Mouse (Mus musculus) CH12.LX (cell line): ENCODE results near the gene Msantd2. TPM values are rescaled to one million over a fixed set of nuclear protein-coding genes. Genes with fewer than 3 reads are reported as not detected.

Experiments
- DNase-seq: peaks from one replicate; pipeline ENCODE4 v3.0.0-alpha.2; 2013; ENCODE audit errors: extremely low read depth
- H3K27ac ChIP-seq: 2 replicates; pipeline ENCODE4 v1.5.1; 2012; ENCODE audit warnings: low read depth, mild to moderate bottlenecking, control low read depth, moderate library complexity; ENCODE audit not compliant: insufficient read depth
- H3K27me3 ChIP-seq: replicated peaks from 2 replicates; pipeline ENCODE3; 2012; ENCODE audit warnings: inconsistent platforms
- H3K36me3 ChIP-seq, 2 experiments: replicated peaks in 1 of 2; 2 replicates each; pipeline versions ENCODE3 to v1.6.1; 2012; ENCODE audit warnings: inconsistent platforms in 1 of 2, low read length in 1 of 2, mild to moderate bottlenecking in 1 of 2, mixed read lengths in 1 of 2, moderate library complexity in 1 of 2; ENCODE audit not compliant: control insufficient read depth in 1 of 2, insufficient read depth in 1 of 2
- H3K4me1 ChIP-seq, 2 experiments: 2 replicates each; pipeline ENCODE4 v1.6.1; 2012; ENCODE audit warnings: inconsistent platforms in 1 of 2, moderate library complexity in 1 of 2; ENCODE audit not compliant: insufficient read depth in 2 of 2, control insufficient read depth in 1 of 2
- H3K4me2 ChIP-seq: 2 replicates; pipeline ENCODE4 v1.6.1; 2012; ENCODE audit warnings: low read depth, mild to moderate bottlenecking, control low read depth; ENCODE audit not compliant: poor library complexity, insufficient read depth, severe bottlenecking
- H3K4me3 ChIP-seq, 3 experiments: fragments of 150-350 bp in 1 of 3; sonication (generic) in 1 of 3; replicated peaks in 1 of 3; 2 replicates each; pipeline versions ENCODE3 to v1.5.1; 2011 to 2012; ENCODE audit warnings: low read depth in 2 of 3, low read length in 2 of 3, mild to moderate bottlenecking in 2 of 3, moderate library complexity in 2 of 3, control low read depth in 1 of 3, improper control_type of control experiment in 1 of 3, inconsistent platforms in 1 of 3, mixed read lengths in 1 of 3; ENCODE audit not compliant: poor library complexity in 1 of 3
- H3K79me2 ChIP-seq: replicated peaks from 2 replicates; pipeline ENCODE4 v1.6.1; 2012; ENCODE audit warnings: mild to moderate bottlenecking, moderate library complexity; ENCODE audit not compliant: control insufficient read depth, poor library complexity, insufficient read depth, severe bottlenecking; ENCODE audit errors: extremely low read depth
- H3K9ac ChIP-seq: 2 replicates; pipeline ENCODE4 v1.6.1; 2012; ENCODE audit warnings: low read depth, mild to moderate bottlenecking, control low read depth, moderate library complexity; ENCODE audit not compliant: insufficient read depth
- H3K9me3 ChIP-seq: replicated peaks from 2 replicates; pipeline ENCODE3; 2012; ENCODE audit warnings: low read length, inconsistent platforms, mixed read lengths
- CHD1 ChIP-seq: IDR thresholded peaks from 2 replicates; pipeline ENCODE4 v1.6.1; 2012; ENCODE audit warnings: low read depth, low read length, improper control_type of control experiment, inconsistent platforms
- CHD2 ChIP-seq: IDR thresholded peaks from 2 replicates; pipeline ENCODE4 v1.6.1; 2011; ENCODE audit warnings: low read length, improper control_type of control experiment
- ELF1 ChIP-seq: IDR thresholded peaks from 2 replicates; pipeline ENCODE4 v1.6.1; 2014; ENCODE audit warnings: low read depth, mild to moderate bottlenecking, inconsistent platforms, low read length, improper control_type of control experiment
- HCFC1 ChIP-seq: IDR thresholded peaks from 2 replicates; pipeline ENCODE4 v1.6.1; 2012; ENCODE audit warnings: low read depth, mild to moderate bottlenecking, inconsistent platforms, low read length, improper control_type of control experiment
- JUN ChIP-seq: IDR thresholded peaks from 2 replicates; pipeline ENCODE4 v1.6.1; 2011; ENCODE audit warnings: low read depth, mild to moderate bottlenecking, low read length, improper control_type of control experiment, moderate library complexity; ENCODE audit not compliant: insufficient read depth
- JUND ChIP-seq: conservative IDR thresholded peaks from 2 replicates; pipeline ENCODE4 v1.6.1; 2011; ENCODE audit warnings: low read depth, low read length, improper control_type of control experiment
- KAT2A ChIP-seq: IDR thresholded peaks from 2 replicates; pipeline ENCODE4 v1.6.1; 2012; ENCODE audit warnings: low read length, improper control_type of control experiment, inconsistent platforms; ENCODE audit not compliant: insufficient replicate concordance
- MAFK ChIP-seq: IDR thresholded peaks from 2 replicates; pipeline ENCODE4 v1.6.1; 2011; ENCODE audit warnings: low read length, improper control_type of control experiment; ENCODE audit not compliant: insufficient replicate concordance
- MAZ ChIP-seq: IDR thresholded peaks from 2 replicates; pipeline ENCODE4 v1.6.1; 2012; ENCODE audit warnings: low read depth, mild to moderate bottlenecking, inconsistent platforms, low read length, improper control_type of control experiment, moderate library complexity
- MXI1 ChIP-seq: IDR thresholded peaks from 2 replicates; pipeline ENCODE4 v1.6.1; 2011; ENCODE audit warnings: mild to moderate bottlenecking, low read depth, low read length, improper control_type of control experiment
- NELFE ChIP-seq: IDR thresholded peaks from 2 replicates; pipeline ENCODE4 v1.6.1; 2011; ENCODE audit warnings: low read depth, low read length, improper control_type of control experiment
- NRF1 ChIP-seq: IDR thresholded peaks from 2 replicates; pipeline ENCODE4 v1.6.1; 2014; ENCODE audit warnings: low read depth, mild to moderate bottlenecking, inconsistent platforms, low read length, improper control_type of control experiment, moderate library complexity
- RAD21 ChIP-seq: IDR thresholded peaks from 2 replicates; pipeline ENCODE4 v1.6.1; 2011; ENCODE audit warnings: low read depth, mild to moderate bottlenecking, low read length, improper control_type of control experiment, moderate library complexity
- TCF12 ChIP-seq: IDR thresholded peaks from 2 replicates; pipeline ENCODE4 v1.6.1; 2014; ENCODE audit warnings: low read depth, mild to moderate bottlenecking, inconsistent platforms, low read length, improper control_type of control experiment
- USF1 ChIP-seq: IDR thresholded peaks from 2 replicates; pipeline ENCODE4 v1.6.1; 2014; ENCODE audit warnings: low read depth, mild to moderate bottlenecking, inconsistent platforms, low read length, improper control_type of control experiment
- ZKSCAN1 ChIP-seq: IDR thresholded peaks from 2 replicates; pipeline ENCODE4 v1.6.1; 2012; ENCODE audit warnings: low read depth, inconsistent platforms, low read length, improper control_type of control experiment, borderline replicate concordance
- ZMIZ1 ChIP-seq: IDR thresholded peaks from 2 replicates; pipeline ENCODE4 v1.6.1; 2012; ENCODE audit warnings: low read depth, mild to moderate bottlenecking, inconsistent platforms, low read length, improper control_type of control experiment
- dilution Hi-C: fragments of 300-500 bp; cut with MboI; formaldehyde crosslinking; loops from 2 replicates; pipeline ENCODE4 v1.14.3; 2020; ENCODE audit warnings: low sequenced_read_pairs; ENCODE audit not compliant: extremely low pct_unique_long_range_greater_than_20kb, extremely low pct_ligation_motif_present
- in situ Hi-C: fragments of 300-500 bp; cut with MboI; formaldehyde crosslinking; loops from 3 replicates; pipeline ENCODE4 v1.14.3; 2019; ENCODE audit warnings: low sequenced_read_pairs, low pct_ligation_motif_present, low pct_unique_long_range_greater_than_20kb, mixed read lengths
- polyA plus RNA-seq: library from polyadenylated mRNA; unstranded; fragments of >175 nt; gene quantifications from 2 replicates; pipeline ENCODE4 v1.2.1, GENCODE M21; 2012; ENCODE audit warnings: low read depth; ENCODE audit not compliant: insufficient read length
- total RNA-seq, 2 experiments: library from RNA; depleted of rRNA; stranded (reverse); fragments of 300-350 nt in 1 of 2; fragments of >200 nt in 1 of 2; gene quantifications; 2 replicates each; pipeline ENCODE4 v1.2.3; 2012 to 2014

Msantd2 gene
- total and polyA plus RNA-seq, 3 experiments, result 11.9 to 16.8 (median 13.8) TPM

DNA sequence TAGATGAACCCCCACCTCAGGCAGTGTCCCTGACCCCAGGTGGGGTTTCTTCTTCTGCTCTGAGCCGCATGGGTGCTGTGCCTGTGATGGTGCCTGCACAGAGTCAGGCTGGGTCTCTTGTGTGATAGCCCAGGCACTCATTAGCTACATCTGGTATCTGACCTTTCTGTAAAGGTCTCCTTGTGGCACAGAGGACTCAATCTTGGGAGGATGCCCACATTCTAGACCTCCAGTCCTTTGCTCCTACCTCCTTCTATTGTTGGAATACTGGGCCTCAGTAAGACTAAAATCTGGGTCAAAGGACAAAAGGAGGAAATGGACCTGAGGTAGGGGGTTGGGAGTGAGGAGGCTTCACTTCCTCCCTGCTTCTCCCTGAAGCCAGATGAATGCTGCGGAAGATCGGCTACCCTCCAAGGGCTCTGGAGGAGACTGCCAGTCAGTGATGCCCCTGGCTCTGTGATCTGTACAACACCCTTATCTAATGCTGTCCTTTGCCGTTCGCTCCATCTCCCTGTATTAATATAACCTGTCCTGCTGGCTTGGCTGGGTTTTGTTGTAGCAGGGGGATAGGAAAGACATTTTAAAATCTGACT lies 48.6 kb downstream of the Msantd2 start:
- H3K27ac ChIP-seq, result no peak overlapping the region
- no peaks in the 10 kb centered on the region for H3K9me3 ChIP-seq
- H3K79me2 ChIP-seq, result no peaks in the 10 kb centered on the region
- H3K4me2 ChIP-seq, result no peak overlapping the region
- H3K9ac ChIP-seq, result no peak overlapping the region
- no peak for DNase-seq
- no peaks in the 10 kb centered on the region for H3K27me3 ChIP-seq
- H3K36me3 ChIP-seq, result no peaks in the 10 kb centered on the region
- H3K4me1 ChIP-seq, result peaks cover 0 to 4% of the 10 kb centered on the region in 2 experiments; a peak in 2 of 4 replicates
- in situ Hi-C loops, result no loop called here
- TF ChIP-seq JUN, result no peak
- TF ChIP-seq TCF12, result no peak
- no peak for TF ChIP-seq MAZ
- dilution Hi-C loops, result no loop called here
- no peak overlapping the region for H3K4me3 ChIP-seq

DNA sequence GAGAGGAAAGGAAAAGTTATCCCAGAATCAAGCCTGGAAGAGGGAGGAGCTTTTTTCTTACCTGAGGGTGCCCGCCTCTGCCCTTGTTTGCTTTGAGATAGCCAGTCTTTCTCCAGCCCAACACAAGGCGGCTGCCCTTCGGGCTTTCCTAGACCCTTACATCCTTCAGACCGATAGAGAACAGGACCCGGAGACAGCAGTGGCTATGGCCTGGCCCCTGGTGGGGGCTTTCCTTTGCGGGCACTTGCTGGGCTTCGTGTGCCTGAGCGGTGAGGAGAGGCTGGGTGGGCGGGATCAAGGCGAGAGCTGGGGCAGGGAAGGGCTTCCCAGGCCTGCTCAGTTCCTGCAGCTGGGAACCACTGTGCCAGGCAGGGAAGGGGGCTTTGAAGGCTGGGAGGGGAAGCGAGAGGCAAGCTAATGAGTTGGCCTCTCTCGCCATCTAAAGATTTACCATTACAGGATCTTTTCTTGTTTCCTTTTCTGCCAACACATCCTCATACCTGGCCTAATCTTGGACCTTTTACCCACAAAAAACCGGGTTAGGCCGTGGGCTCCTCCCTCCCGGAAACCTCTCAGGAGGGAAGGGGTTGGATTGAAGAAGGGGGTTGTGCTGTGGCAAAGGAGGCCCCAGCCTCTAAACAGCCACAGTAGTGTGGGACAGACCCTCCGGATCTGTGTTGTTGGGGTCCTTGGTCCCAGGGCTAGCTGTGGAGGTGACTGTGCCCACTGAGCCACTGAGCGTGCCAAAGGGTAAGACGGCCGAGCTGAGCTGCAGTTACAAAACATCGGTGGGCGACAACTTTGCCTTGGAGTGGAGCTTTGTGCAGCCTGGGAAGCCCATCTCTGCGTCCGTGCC lies 50.3 kb downstream of the Msantd2 start, which contains the start of gene Vsig2:
Gene Vsig2, plus strand, starts transcription at position 86 of the 856 bp plus-strand sequence.
- Histone ChIP-seq H3K4me2 (no peak within 1 kb of the TSS), H3K9me3 (no peaks in the 10 kb centered on the region), H3K36me3 (no peaks in the 10 kb centered on the region), H3K4me1 (peaks cover 0 to 12% of the 10 kb centered on the region in 2 experiments; a peak in 2 of 4 replicates), H3K27me3 (no peaks in the 10 kb centered on the region), H3K79me2 (no peaks in the 10 kb centered on the region), H3K4me3 (no peak within 1 kb of the TSS), H3K9ac (no peak within 1 kb of the TSS), H3K27ac (no peak within 1 kb of the TSS)
- TF ChIP-seq KAT2A (no peak), MXI1 (no peak), NRF1 (no peak), RAD21 (no peak), TCF12 (no peak), HCFC1 (no peak), JUND (no peak), ZMIZ1 (no peak), ZKSCAN1 (no peak), CHD2 (no peak), NELFE (no peak), USF1 (no peak), ELF1 (no peak), MAFK (no peak), CHD1 (no peak)
- DNase-seq, result no peak
- dilution Hi-C loops (no loop called here), in situ Hi-C loops (loop anchor here (10.0 kb wide), 2 partner anchors 85 to 115 kb away; no protein-coding TSS in a partner anchor)
